Mouse (Mus musculus): Measurements from ENCODE around the gene Acsf3.

The Acsf3 gene

DNA sequence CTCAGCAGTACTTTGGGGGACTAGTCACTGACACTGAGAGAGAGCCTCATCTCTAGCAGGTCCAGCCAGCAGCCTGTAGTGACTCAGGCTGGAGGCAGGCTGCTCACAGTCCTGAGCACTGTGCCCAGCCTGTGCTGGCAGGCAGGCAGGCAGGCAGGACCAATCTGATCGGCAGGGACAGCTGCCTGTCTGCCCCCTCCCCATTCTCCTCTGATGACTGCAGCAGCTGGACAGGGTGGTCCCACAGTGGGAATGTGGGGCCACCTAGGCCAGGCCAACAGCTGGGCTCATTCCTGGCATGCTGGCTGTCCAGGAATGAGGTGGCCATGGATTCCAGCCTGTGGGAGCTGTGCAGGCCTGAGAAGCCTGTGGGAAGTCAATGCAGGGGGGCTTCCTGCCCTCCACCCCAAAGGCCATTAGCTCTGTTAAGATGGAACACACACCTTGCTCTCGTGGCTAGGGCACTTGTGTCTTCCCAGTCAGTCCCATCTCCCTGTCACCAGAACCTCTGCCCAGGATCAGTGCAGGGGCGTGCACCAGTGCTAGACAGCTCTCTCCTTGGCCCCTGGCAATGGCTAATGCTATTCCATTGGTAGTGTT lies 75.5 kb downstream of the Acsf3 start:
- in situ Hi-C loops (cut with MseI, MboI): no loop called here

DNA sequence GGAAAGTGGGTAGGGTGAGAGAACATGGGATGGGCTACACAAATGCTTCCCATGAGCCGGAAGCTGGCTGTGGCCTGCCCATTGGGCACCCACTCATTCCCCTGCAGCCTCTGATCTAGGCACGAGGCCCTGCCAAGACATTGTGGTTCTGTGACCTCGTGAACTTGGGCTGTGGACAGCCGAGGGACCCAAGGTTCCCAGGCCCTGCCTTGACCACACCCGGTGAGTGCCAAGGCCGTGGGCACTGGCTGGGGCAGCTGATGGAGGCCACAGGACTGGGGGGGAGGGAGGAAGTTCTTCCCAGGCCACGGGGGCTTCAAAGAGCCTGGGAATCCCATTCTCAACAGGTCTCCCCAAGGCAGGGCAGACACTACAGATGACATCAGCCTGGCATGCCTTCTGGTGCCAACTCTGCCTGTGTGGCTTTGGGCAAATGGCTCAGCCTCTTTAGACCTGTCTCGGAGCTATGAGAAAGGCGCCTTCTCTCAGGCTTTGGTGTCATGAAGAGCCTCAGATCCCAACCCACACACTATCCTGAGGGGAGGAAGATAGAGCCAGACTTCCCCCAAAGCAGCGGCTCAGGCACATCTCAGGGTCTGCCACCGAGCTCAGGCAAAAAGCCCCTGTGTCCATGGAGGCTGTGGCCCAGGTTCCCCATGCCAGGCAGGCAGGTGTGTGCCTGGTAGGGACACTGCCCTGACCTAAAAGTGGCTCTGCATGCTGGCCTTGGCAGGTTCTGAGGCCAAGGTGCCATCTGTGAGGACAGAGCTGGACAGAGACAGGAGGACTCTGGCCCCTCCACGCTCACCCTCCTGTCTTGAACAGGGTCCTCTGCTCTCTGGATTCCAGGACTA lies 76.6 kb downstream of the Acsf3 start:
- in situ Hi-C loops (cut with MseI, MboI): no loop called here

DNA sequence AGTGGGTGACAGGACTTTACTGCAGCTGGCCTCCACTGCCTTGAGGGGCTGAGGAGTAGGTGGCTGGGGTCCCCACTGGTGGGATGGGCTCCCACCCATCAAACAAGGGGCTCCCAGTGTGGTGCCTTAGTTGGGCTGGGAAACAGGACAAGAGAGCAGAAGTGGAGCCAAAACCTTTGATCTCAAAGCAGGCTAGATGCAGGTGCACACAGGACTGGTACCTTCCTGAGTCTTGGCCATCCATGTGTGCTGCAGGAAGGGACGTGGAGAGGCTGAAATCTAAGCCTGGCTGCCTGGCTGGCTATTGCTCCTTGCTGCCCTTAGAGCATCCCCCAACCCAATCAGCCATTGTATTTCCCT lies 77.2 kb downstream of the Acsf3 start:
- in situ Hi-C loops (cut with MseI, MboI): no loop called here

DNA sequence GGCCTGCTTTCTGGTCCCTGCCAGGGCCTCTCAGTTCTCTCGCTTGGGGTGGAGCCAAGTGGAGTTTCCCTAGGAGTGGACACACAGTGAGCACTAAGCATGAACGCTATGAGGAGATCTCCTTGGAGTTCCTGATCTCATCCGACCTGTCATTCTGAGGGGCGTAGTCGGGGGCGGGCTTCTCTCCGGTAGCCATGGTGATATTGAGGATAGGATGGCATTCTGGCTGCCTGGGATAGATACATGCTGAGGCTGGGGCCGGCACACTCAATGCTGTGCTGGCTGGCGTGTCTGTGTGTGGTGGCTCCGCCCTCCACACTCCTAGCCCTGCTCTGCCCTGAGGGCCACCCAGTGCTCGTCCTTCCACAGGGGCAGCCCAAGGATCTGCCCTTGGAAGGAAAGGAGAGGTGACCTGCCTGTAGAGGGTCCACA lies 78.1 kb downstream of the Acsf3 start:
- in situ Hi-C loops (cut with MseI, MboI): no loop called here

DNA sequence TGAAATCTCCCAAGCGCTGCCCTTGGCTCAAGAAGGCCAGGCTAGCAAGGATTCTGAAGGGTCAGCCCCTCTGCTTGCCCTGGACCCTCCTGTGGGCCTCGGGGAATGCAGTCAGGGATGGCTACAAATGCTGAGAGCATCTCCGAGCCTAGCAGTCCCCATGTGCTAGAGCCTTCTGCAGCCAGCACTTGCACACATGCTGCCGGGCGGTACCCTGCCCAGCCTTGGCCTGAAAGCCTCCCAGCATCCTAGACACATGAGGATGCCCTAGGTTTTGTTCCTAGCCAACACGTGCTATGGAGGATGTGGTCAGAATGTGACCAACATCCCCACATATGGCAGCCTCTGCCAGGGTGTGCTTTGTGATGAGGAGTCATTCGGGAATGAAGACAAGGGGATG lies 79.1 kb downstream of the Acsf3 start:
- in situ Hi-C loops (cut with MseI, MboI): no loop called here

DNA sequence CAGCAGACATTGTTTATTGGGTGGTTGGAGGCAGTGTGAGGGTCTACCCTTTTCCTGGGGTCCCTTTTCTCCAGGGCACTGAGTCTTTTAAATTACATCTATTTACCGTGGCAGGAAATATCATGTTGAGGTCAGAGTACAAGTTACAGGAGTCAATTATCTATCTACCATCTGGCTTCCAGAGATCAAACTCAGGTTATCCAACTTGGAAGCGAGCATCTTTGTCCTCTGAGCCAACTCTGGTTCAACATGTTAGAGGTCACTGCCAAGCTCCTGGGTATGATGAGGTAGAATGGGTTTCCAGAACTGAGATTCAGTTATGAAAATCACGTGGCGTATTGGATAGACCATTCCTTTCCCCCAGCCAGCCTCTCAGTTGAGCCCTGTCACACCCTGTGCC lies 79.8 kb downstream of the Acsf3 start:
- in situ Hi-C loops (cut with MseI, MboI): no loop called here

DNA sequence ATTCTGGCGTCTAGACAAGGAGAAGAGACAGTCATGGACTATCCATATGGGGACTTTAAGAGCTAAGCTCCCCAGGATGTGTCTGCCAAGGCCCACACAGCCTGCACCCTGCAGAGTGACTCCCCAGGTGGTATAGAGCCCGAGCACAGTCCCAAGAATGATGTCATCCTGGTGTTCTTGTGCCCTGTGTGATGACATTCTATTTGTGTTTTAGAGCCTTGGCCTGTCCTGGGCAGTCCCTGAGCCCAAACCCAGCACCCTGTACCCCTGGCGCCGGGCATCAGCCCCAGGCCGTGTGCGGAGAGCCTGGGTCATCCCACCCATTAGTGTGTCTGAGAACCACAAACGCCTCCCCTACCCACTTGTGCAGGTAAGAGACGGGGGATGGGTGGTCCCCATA lies 81.0 kb downstream of the Acsf3 start:
- in situ Hi-C loops (cut with MseI, MboI): no loop called here

DNA sequence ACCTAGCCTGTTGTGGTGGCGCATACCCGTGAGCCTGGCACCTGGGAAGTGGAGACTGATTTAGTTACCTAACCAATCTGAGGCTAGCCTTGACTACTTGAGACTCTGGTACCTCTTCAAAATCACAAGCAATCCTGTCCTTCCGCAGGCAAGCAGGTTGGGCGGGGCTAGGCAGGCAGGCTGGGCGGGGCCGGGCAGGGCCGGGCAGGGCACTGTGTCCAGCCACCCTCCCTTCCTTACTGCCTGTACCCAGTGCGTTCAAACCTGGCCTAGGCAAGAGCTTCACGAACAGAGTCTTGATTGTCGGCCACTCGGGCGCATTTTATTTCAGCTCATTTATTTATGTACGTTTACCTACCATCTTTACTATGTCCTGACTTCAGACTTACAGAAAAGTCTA lies 84.6 kb downstream of the Acsf3 start:
- in situ Hi-C loops (cut with MseI, MboI): no loop called here

DNA sequence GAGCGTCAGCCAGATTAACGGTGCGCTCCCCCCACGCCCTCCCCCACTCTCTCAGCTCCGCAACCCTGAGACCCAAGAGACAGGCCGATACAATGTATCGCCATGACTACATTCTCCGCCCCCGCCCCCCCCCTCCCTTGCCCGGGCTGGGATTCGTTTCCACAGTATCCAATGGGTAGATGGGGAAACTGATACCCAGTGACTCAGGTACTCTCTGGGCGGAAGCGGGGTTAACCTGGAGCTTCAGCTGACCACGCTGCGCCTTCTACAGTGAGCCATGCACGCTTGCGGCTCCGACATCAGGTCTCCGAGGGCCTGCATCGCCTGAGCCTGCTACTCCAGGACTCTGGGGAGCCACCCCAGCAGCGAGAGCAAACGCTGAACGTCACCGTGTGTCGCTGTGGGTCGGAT lies 89.4 kb downstream of the Acsf3 start:
- in situ Hi-C loops (cut with MseI, MboI): no loop called here

DNA sequence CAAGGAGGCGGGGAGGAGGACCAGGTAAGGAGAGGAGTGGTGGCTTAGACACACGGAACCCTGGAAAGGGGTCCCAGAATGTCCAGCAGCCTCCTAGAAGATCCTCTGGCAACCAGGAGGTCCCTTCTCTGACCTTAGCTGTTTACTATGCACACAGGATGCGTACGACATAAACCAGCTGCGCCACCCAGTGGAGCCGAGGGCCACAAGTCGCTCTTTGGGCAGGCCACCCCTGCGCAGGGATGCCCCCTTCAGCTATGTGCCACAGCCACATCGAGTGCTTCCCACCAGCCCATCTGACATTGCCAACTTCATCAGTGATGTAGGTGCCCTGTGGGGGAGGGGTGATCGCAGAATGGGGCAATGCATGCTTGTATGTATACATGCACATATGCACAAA lies 90.2 kb downstream of the Acsf3 start:
- in situ Hi-C loops (cut with MseI, MboI): no loop called here

DNA sequence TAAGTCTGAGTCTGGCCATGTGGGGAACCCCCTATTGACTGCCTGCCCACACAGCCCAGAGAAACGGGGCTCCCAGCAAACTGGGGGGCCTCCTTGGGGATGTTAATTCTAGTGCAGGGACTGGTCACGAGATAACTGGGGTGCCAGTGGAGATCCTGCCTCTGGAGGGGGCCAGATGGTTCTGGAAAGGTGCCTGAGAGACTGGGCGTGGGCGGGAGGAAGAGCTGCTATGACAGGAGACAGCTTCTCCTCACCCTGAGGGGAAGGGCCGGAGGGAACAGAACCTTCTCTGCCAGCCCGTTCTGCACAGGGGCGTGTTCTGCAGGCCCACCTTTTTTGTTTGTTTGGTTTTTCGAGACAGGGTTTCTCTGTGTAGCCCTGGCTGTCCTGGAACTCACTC lies 90.9 kb downstream of the Acsf3 start:
- in situ Hi-C loops (cut with MseI, MboI): no loop called here

Measured in mouse trophoblast stem cell (cell line).